Mouse (Mus musculus) lung, embryonic 14.5 days (tissue): ENCODE measurements around the gene Pdpk1. TPM values are rescaled to one million over a fixed set of nuclear protein-coding genes. Genes with fewer than 3 reads are reported as not detected.
A peak's percentile ranks its signal among the peaks of the same experiment; 100 is the strongest.

ENCODE experiments used
- ATAC-seq: fragments of 200-750 bp; cut with Nextera tagmentation; 2 replicates; pipeline ENCODE4 v1.8.0; 2017; ENCODE audit warnings: mild to moderate bottlenecking, moderate TSS enrichment, moderate library complexity; ENCODE audit not compliant: insufficient read depth
- DNase-seq: peaks from one replicate; pipeline ENCODE4 v3.0.0-alpha.2; 2015
- H3K27ac ChIP-seq: fragments of 300-500 bp; sonication (generic); 2 replicates; pipeline ENCODE4 v1.5.1; 2014; ENCODE audit warnings: low read depth, mild to moderate bottlenecking, moderate library complexity
- H3K27me3 ChIP-seq: fragments of 300-500 bp; sonication (generic); 2 replicates; pipeline ENCODE4 v1.6.1; 2014; ENCODE audit warnings: low read length, control low read depth; ENCODE audit not compliant: insufficient read depth
- H3K36me3 ChIP-seq: fragments of 300-500 bp; sonication (generic); 2 replicates; pipeline ENCODE4 v1.6.1; 2014; ENCODE audit warnings: control low read depth; ENCODE audit not compliant: insufficient read depth
- H3K4me1 ChIP-seq: fragments of 300-500 bp; sonication (generic); 2 replicates; pipeline ENCODE4 v1.6.1; 2014; ENCODE audit warnings: antibody characterized with exemption, control low read depth; ENCODE audit not compliant: insufficient read depth
- H3K4me2 ChIP-seq: fragments of 300-500 bp; sonication (generic); 2 replicates; pipeline ENCODE4 v1.6.1; 2014; ENCODE audit warnings: mild to moderate bottlenecking
- H3K4me3 ChIP-seq: fragments of 300-500 bp; sonication (generic); 2 replicates; pipeline ENCODE4 v1.5.1; 2014; ENCODE audit warnings: low read depth, low read length
- H3K9ac ChIP-seq: fragments of 300-500 bp; sonication (generic); 2 replicates; pipeline ENCODE4 v1.6.1; 2014
- H3K9me3 ChIP-seq: fragments of 300-500 bp; sonication (generic); 2 replicates; pipeline ENCODE4 v1.6.1; 2016; ENCODE audit warnings: low read depth, low read length, control low read depth
- CTCF ChIP-seq: IDR thresholded peaks from 2 replicates; pipeline ENCODE4 v1.5.1; 2016; ENCODE audit warnings: antibody characterized with exemption, low read depth
- WGBS: fragments of 180-500 bp; shearing (Covaris S2); extraction: QIAGEN DNeasy Blood & Tissue Kit; methylation state at CpG from one replicate; pipeline ENCODE4 v1.1.7; 2014; 5-methylcytosine and 5-hydroxymethylcytosine counted together
- polyA plus RNA-seq: library from polyadenylated mRNA; unstranded; fragments of >200 nt; fragmentation: Nextera tagmentation; extraction: Ambion mirVana; gene quantifications from 2 replicates; pipeline ENCODE4 v1.2.1, GENCODE M21; 2014

The Pdpk1 gene
- polyA plus RNA-seq, 1 experiment from 2014 or later = 37.3 TPM

DNA sequence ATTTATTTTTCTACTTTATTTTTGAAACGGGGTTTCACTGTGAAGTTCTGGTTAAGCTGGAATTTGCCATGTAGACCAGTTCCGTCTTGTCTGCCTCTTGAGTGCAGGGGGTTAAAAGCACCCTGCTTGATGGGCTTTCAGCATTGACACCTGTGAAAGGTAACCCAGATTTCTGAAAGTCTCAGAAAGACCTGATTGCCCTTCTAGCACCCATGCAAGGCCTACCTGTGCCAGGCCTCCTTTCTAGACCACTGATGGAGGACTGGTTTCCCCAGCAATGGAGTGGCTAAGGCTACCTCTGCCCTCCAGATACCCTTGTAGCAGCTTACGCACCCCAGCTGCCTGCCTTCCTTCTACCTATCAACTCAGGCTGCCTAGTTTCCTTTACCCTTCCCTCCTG is 19.4 kb upstream of the Pdpk1 start:
- no peak overlapping the region; the same call in 1 of the 2 replicates for H3K27ac ChIP-seq

DNA sequence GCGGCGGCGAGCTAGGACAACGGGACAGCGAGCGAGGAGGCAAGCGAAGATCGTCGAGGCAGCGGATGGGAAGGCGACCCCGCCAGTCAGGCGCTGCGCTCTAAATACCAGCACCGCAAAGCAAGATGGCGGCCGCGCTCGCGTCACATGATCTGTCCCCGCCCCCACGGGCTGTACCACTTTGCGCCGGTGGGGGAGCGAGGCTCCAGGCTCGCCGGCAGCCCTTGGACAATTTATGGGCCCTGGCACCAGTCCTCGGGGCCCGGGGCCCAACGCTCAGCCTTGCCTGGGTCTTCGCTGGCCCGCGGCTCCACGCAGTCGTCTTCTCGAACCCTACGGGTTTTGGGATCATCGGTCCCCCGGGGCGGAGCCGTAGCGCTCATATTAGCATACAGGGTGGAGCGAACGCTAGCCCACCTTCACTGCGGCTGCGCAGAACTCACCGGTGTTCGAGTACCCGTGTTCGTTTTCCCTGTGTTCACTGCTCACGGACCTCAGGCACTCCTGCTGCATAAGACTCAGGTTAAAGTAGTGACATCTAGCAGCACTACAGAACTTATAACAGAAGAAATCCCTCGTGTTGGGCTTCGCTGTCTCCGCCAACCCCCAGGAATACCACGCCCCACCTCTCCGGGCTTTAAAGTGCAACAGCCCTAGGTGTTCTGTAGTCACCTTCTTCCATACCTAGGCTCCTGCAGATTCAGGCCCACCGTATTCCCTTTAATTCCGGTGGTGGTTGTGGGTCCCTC is 18.8 kb upstream of the Pdpk1 start, which contains the start of gene Atp6v0c:
TSS of gene Atp6v0c (minus strand) at position 386 of the 749 bp plus-strand sequence.
- under 1% methylated on average over 55 of the region's 58 CpGs for WGBS
- Histone ChIP-seq H3K27me3 (no peaks in the 10 kb centered on the region), H3K9ac (peak within 1 kb of the TSS; percentile 84), H3K4me2 (peak within 1 kb of the TSS; percentile 81), H3K4me3 (peak within 1 kb of the TSS; percentile 85), H3K36me3 (peaks cover 28% of the 10 kb centered on the region), H3K27ac (peak within 1 kb of the TSS; percentile 96), H3K4me1 (peaks cover 9% of the 10 kb centered on the region; the same call in 1 of the 2 replicates), H3K9me3 (no peaks in the 10 kb centered on the region)
- TF ChIP-seq CTCF = peak; percentile 61
- DNase-seq (peak; percentile 97), ATAC-seq (peak; percentile 90)

More for the DNA sequence above, 19.4 kb upstream of the Pdpk1 start:
- peak overlapping the region; percentile 81 for H3K4me2 ChIP-seq
- peaks cover 9% of the 10 kb centered on the region; the same call in 1 of the 2 replicates for H3K4me1 ChIP-seq
- no peak for DNase-seq
- no peak for ATAC-seq
- peaks cover 23% of the 10 kb centered on the region for H3K36me3 ChIP-seq
- WGBS = 57% methylated on average over 3 of the region's 3 CpGs
- H3K9me3 ChIP-seq = no peaks in the 10 kb centered on the region
- peak overlapping the region; percentile 85 for H3K4me3 ChIP-seq
- no peaks in the 10 kb centered on the region for H3K27me3 ChIP-seq
- no peak for TF ChIP-seq CTCF
- H3K9ac ChIP-seq = peak overlapping the region; percentile 84

DNA sequence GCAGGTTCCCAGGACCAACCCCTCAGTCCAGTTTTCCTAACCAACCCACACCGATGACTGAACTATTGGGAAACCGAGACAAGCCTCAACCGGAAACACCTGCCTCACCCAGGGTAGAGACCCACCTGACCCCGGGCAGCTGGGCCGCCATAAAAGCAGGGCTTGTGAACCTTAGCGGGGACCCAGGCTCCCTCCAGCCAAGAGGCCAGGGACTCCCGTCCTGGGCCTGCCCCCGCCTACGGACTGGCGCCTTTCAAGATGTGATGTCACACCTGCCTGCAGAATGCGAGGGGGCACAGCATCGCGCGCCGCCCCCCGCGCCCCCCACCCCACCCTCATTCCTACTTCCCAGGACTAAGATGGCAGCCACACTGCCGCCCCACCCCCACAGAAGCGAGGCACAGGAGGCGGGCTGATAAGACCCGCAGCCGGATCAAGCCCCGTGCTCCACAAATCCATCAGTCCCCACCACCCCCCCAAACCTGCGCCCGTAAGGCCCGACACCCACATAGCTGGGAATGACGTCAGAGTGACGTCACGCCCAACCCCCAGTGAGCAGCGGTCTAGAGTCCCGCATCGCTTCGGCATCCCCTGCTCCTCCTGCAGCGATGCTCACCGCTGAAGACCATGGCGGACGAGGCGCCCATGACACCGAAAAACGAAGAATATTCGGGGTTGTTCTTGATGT is 18.0 kb upstream of the Pdpk1 start:
- WGBS = 1% methylated on average over 41 of the region's 41 CpGs
- peaks cover 28% of the 10 kb centered on the region for H3K36me3 ChIP-seq
- no peak for TF ChIP-seq CTCF

DNA sequence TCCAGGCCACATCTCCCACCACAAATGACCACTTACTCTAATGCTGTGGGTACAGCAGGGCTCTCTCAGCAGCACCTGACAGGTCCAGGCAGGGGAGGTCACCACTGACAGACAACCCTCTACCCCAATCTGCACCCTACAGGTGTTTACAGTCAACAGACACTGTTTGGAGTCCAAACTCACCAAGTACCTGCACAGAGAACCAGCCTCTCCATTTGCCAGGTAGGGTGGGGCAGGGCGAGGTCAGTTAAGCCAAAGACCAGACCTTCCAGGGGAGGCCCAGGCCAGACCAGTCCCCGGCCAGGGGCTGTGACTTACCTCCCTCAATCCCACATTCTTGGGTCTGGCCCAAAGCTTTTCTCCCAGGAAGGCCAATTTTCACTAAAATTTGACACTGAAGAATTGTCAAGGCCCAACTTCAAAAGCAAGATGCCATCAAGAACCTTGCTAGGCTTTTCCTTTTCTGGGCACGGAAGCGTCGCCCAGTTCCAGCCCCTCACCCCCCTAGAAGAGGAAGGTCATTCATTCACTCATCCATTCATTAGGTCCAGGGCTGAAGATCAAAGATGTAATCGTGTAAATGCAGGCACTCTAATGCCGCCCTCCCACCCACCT is 17.3 kb upstream of the Pdpk1 start:
- H3K27ac ChIP-seq = peak overlapping the region; percentile 96; the same call in 1 of the 2 replicates
- H3K27me3 ChIP-seq = no peaks in the 10 kb centered on the region
- H3K4me2 ChIP-seq = peak overlapping the region; percentile 81
- H3K9me3 ChIP-seq = no peaks in the 10 kb centered on the region
- H3K36me3 ChIP-seq = peaks cover 28% of the 10 kb centered on the region
- peak overlapping the region; percentile 84 for H3K9ac ChIP-seq
- no peak for DNase-seq
- ATAC-seq = no peak
- peaks cover 9% of the 10 kb centered on the region; the same call in 1 of the 2 replicates for H3K4me1 ChIP-seq
- H3K4me3 ChIP-seq = peak overlapping the region; percentile 85
- TF ChIP-seq CTCF = no peak
- 50% methylated on average over 7 of the region's 7 CpGs for WGBS

More for the DNA sequence above, 18.0 kb upstream of the Pdpk1 start:
- H3K4me1 ChIP-seq = peaks cover 9% of the 10 kb centered on the region; the same call in 1 of the 2 replicates
- ATAC-seq (peak; percentile 55), DNase-seq (peak; percentile 74)
- peak overlapping the region; percentile 81 for H3K4me2 ChIP-seq
- peak overlapping the region; percentile 85 for H3K4me3 ChIP-seq
- H3K27me3 ChIP-seq = no peaks in the 10 kb centered on the region
- peak overlapping the region; percentile 96 for H3K27ac ChIP-seq
- no peaks in the 10 kb centered on the region for H3K9me3 ChIP-seq
- peak overlapping the region; percentile 84 for H3K9ac ChIP-seq

DNA sequence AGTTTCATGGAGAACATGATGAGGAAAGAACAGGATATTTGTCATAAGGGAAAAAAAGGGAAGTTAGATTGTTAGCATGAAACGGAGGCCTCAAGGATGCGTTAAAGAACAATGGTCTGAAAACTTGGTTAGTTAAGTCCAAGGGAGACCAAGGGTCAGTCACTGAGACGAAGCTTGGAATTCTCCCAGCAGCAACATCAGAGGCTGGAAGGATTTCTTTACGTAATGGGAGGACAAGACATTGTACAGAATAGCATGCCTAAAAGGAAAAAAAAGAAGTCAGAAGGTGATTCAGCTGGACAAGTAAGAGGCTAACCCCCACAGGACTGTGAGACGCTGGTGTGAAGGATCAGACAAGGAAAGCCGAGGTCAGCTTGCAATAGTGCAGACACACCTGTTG is 16.4 kb upstream of the Pdpk1 start:
- DNase-seq = no peak
- no peak overlapping the region for H3K27ac ChIP-seq
- H3K4me2 ChIP-seq = 0 out of 2 replicates have a peak overlapping the region, but pooled peaks have one; percentile 81
- no peaks in the 10 kb centered on the region for H3K27me3 ChIP-seq
- H3K36me3 ChIP-seq = peaks cover 28% of the 10 kb centered on the region
- 84% methylated on average over 6 of the region's 6 CpGs for WGBS
- no peak for TF ChIP-seq CTCF
- ATAC-seq = no peak
- no peak overlapping the region for H3K4me3 ChIP-seq
- H3K9ac ChIP-seq = no peak overlapping the region
- H3K9me3 ChIP-seq = no peaks in the 10 kb centered on the region
- H3K4me1 ChIP-seq = peaks cover 9% of the 10 kb centered on the region; the same call in 1 of the 2 replicates

DNA sequence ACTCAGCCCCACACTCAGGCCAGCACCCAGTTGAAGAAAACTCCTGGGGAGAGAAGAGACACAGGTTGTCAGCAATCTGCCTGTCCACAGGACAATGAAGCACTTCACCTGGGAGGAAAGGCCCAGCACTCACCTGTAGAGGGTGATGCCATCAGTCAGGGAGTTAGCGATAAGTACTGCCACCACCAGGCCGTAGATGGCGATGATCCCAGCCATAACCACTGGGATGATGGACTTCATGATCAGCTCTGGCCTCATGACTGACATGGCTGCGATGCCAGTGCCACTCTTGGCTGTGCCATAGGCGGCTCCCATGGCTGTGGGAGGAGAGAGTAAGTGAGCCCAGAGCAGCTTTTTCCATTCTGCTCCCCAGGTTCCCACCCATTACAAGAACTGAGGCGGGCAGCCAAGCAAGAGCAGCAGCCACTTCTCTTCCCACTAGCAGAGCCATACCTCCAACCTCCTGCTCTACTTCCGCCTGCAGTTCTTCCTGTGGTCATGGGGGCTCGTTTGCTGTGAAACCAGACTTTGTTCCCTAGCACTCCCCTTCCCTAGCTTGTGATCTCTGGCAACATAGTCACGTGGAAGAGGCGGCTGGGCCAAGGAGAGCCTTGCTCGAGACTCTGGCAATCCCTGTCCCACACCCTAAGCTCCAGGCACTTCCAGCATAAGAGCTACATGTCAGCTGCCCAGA is 14.0 kb upstream of the Pdpk1 start:
- TF ChIP-seq CTCF = peak; percentile 21; the same call in 1 of the 2 replicates
- WGBS = 85% methylated on average over 11 of the region's 11 CpGs
- Histone ChIP-seq H3K36me3 (peaks cover 28% of the 10 kb centered on the region), H3K9ac (no peak overlapping the region), H3K4me2 (no peak overlapping the region), H3K27ac (no peak overlapping the region; the same call in 1 of the 2 replicates), H3K4me1 (peaks cover 9% of the 10 kb centered on the region; the same call in 1 of the 2 replicates), H3K9me3 (no peaks in the 10 kb centered on the region), H3K27me3 (no peaks in the 10 kb centered on the region), H3K4me3 (no peak overlapping the region)
- DNase-seq (no peak), ATAC-seq (no peak)
